Mouse (Mus musculus) spleen, adult 2 months (tissue): ENCODE measurements around the gene Zfr.

ENCODE experiments used
- CTCF ChIP-seq: fragments of 200-500 bp; IDR thresholded peaks from 2 replicates; pipeline ENCODE4 v1.5.1; 2011; ENCODE audit warnings: mild to moderate bottlenecking, inconsistent platforms; ENCODE audit not compliant: insufficient read depth, insufficient read length, insufficient replicate concordance; ENCODE audit errors: extremely low read depth
- POLR2A ChIP-seq: fragments of 200-500 bp; IDR thresholded peaks from 2 replicates; pipeline ENCODE4 v1.6.1; 2011; ENCODE audit warnings: low read depth, low read length, inconsistent platforms

DNA sequence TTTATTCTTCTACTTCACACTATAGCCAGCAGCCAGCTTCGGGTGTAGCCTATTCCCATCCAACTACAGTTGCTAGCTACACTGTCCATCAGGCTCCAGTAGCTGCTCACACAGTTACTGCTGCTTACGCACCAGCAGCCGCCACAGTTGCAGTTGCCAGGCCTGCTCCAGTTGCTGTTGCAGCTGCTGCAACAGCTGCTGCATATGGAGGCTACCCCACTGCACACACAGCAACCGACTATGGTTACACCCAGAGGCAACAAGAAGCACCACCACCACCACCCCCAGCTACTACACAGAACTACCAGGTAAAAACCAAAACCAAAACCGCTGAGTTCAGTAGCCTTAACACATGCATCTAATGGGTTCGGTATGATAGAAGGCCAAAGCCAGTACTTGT, 18.7 kb downstream of the Zfr start:
- TF ChIP-seq CTCF (no peak), POLR2A (no peak)
